Mouse (Mus musculus) embryonic facial prominence, embryonic 10.5 days (tissue): ENCODE results near the gene Sephs2. TPM values are rescaled to one million over a fixed set of nuclear protein-coding genes. Genes with fewer than 3 reads are reported as not detected.

ENCODE experiments used
- DNase-seq: peaks from one replicate; pipeline ENCODE4 v3.0.0-alpha.2; 2017; ENCODE audit warnings: low spot score
- H3K27ac ChIP-seq: fragments of 300-500 bp; sonication (generic); replicated peaks from 2 replicates; pipeline ENCODE4 v1.5.1; 2016; ENCODE audit warnings: mild to moderate bottlenecking
- H3K27me3 ChIP-seq: fragments of 300-500 bp; sonication (generic); replicated peaks from 2 replicates; pipeline ENCODE4 v1.6.1; 2016; ENCODE audit warnings: low read depth, mild to moderate bottlenecking; ENCODE audit not compliant: poor library complexity, severe bottlenecking
- H3K36me3 ChIP-seq: fragments of 300-500 bp; sonication (generic); replicated peaks from 2 replicates; pipeline ENCODE4 v1.6.1; 2016; ENCODE audit warnings: mild to moderate bottlenecking, moderate library complexity
- H3K4me1 ChIP-seq: fragments of 300-500 bp; sonication (generic); 2 replicates; pipeline ENCODE4 v1.6.1; 2016
- H3K4me3 ChIP-seq: fragments of 300-500 bp; sonication (generic); 2 replicates; pipeline ENCODE4 v1.5.1; 2016; ENCODE audit warnings: mild to moderate bottlenecking, moderate library complexity
- H3K9me3 ChIP-seq: fragments of 300-500 bp; sonication (generic); 2 replicates; pipeline ENCODE4 v1.6.1; 2016; ENCODE audit warnings: mild to moderate bottlenecking
- WGBS: fragments of 180-500 bp; shearing (Covaris S2); methylation state at CpG from one replicate; pipeline ENCODE4 v1.1.7; 2016; 5-methylcytosine and 5-hydroxymethylcytosine counted together
- polyA plus RNA-seq: library from polyadenylated mRNA; unstranded; fragments of >200 nt; fragmentation: Nextera tagmentation; extraction: Ambion mirVana; gene quantifications from 2 replicates; pipeline ENCODE4 v1.2.1, GENCODE M21; 2016

Sephs2 gene
- polyA plus RNA-seq, 1 experiment from 2014 or later, result 86.4 TPM

GRCm38 (mm10) chr7:127243870-127244657 lies 29.8 kb downstream of the Sephs2 start, which contains the start of gene Zfp771:
Zfp771 (plus strand) TSS chr7:127244274.
- peak within 1 kb of the TSS; percentile 91 for H3K4me3 ChIP-seq
- peak within 1 kb of the TSS; percentile 96 for H3K27ac ChIP-seq
- DNase-seq, result peak; percentile 97
- peaks cover 52% of the 10 kb centered on the region for H3K36me3 ChIP-seq
- H3K9me3 ChIP-seq, result peaks cover 4% of the 10 kb centered on the region; the same call in 1 of the 2 replicates
- WGBS, result 1% methylated on average over 56 of the region's 56 CpGs
- no peaks in the 10 kb centered on the region for H3K27me3 ChIP-seq
- peaks cover 27% of the 10 kb centered on the region for H3K4me1 ChIP-seq

GRCm38 (mm10) chr7:127243361-127243867 lies 30.4 kb downstream of the Sephs2 start:
- DNase-seq, result no peak
- peak overlapping the region; percentile 91 for H3K4me3 ChIP-seq
- H3K27ac ChIP-seq, result peak overlapping the region; percentile 96
- H3K36me3 ChIP-seq, result peaks cover 53% of the 10 kb centered on the region
- H3K27me3 ChIP-seq, result no peaks in the 10 kb centered on the region
- WGBS, result 39% methylated on average over 2 of the region's 2 CpGs
- peaks cover 4% of the 10 kb centered on the region; the same call in 1 of the 2 replicates for H3K9me3 ChIP-seq
- peaks cover 27% of the 10 kb centered on the region for H3K4me1 ChIP-seq

GRCm38 (mm10) chr7:127234777-127235176 lies 39.1 kb downstream of the Sephs2 start:
- Histone ChIP-seq H3K9me3 (peaks cover 27% of the 10 kb centered on the region), H3K36me3 (peaks cover 74% of the 10 kb centered on the region), H3K27ac (no peak overlapping the region; the same call in 1 of the 2 replicates), H3K27me3 (no peaks in the 10 kb centered on the region), H3K4me3 (peak overlapping the region; percentile 98), H3K4me1 (peaks cover 38% of the 10 kb centered on the region)
- no peak for DNase-seq
- 94% methylated on average over 2 of the region's 2 CpGs for WGBS

- Histone ChIP-seq H3K4me3 (peak overlapping the region; percentile 98), H3K4me1 (peaks cover 38% of the 10 kb centered on the region), H3K36me3 (peaks cover 74% of the 10 kb centered on the region), H3K9me3 (peaks cover 27% of the 10 kb centered on the region), H3K27ac (peak overlapping the region; percentile 100), H3K27me3 (no peaks in the 10 kb centered on the region)
- DNase-seq, result no peak
- 9% methylated on average over 9 of the region's 9 CpGs for WGBS
Measured at GRCm38 (mm10) chr7:127233765-127234164, 40.1 kb downstream of the Sephs2 start.

GRCm38 (mm10) chr7:127233368-127233749 lies 40.5 kb downstream of the Sephs2 start:
- DNase-seq, result no peak
- Histone ChIP-seq H3K36me3 (peaks cover 72% of the 10 kb centered on the region), H3K9me3 (peaks cover 27% of the 10 kb centered on the region), H3K27ac (peak overlapping the region; percentile 100), H3K27me3 (no peaks in the 10 kb centered on the region), H3K4me3 (peak overlapping the region; percentile 98), H3K4me1 (peaks cover 38% of the 10 kb centered on the region)
- WGBS, result 0% methylated on average over 27 of the region's 27 CpGs

- peaks cover 70% of the 10 kb centered on the region for H3K36me3 ChIP-seq
- peak; percentile 95 for DNase-seq
- no peaks in the 10 kb centered on the region for H3K27me3 ChIP-seq
- peak within 1 kb of the TSS; percentile 98 for H3K4me3 ChIP-seq
- H3K27ac ChIP-seq, result peak within 1 kb of the TSS; percentile 100
- H3K4me1 ChIP-seq, result peaks cover 38% of the 10 kb centered on the region
- H3K9me3 ChIP-seq, result peaks cover 27% of the 10 kb centered on the region
- WGBS, result under 1% methylated on average over 64 of the region's 64 CpGs
Measured at GRCm38 (mm10) chr7:127232622-127233367, 41.1 kb downstream of the Sephs2 start, which contains the start of the genes Zfp553 and Sept1. Zfp553 (plus strand) TSS chr7:127233061. Sept1 (minus strand) TSS chr7:127233130.

- H3K9me3 ChIP-seq, result peaks cover 23% of the 10 kb centered on the region
- DNase-seq, result no peak
- peaks cover 38% of the 10 kb centered on the region for H3K4me1 ChIP-seq
- H3K4me3 ChIP-seq, result peak overlapping the region; percentile 98
- no peaks in the 10 kb centered on the region for H3K27me3 ChIP-seq
- peak overlapping the region; percentile 100 for H3K27ac ChIP-seq
- 17% methylated on average over 20 of the region's 20 CpGs for WGBS
- peaks cover 70% of the 10 kb centered on the region for H3K36me3 ChIP-seq
Measured at GRCm38 (mm10) chr7:127231826-127232621, 41.8 kb downstream of the Sephs2 start.

GRCm38 (mm10) chr7:127231376-127231775 lies 42.5 kb downstream of the Sephs2 start:
- Histone ChIP-seq H3K27ac (peak overlapping the region; percentile 100), H3K9me3 (peaks cover 17% of the 10 kb centered on the region), H3K4me3 (peak overlapping the region; percentile 98), H3K4me1 (peaks cover 38% of the 10 kb centered on the region), H3K27me3 (no peaks in the 10 kb centered on the region), H3K36me3 (peaks cover 68% of the 10 kb centered on the region)
- DNase-seq, result no peak
- WGBS, result 86% methylated on average over 3 of the region's 3 CpGs

- Histone ChIP-seq H3K27me3 (no peaks in the 10 kb centered on the region), H3K4me3 (peak overlapping the region; percentile 9; the same call in 1 of the 2 replicates), H3K4me1 (peaks cover 26% of the 10 kb centered on the region), H3K9me3 (no peaks in the 10 kb centered on the region), H3K27ac (no peak overlapping the region), H3K36me3 (peaks cover 66% of the 10 kb centered on the region)
- DNase-seq, result peak; percentile 76
- 70% methylated on average over 4 of the region's 4 CpGs for WGBS
Measured at GRCm38 (mm10) chr7:127228615-127229303, 45.1 kb downstream of the Sephs2 start.

- H3K27ac ChIP-seq, result no peak overlapping the region; the same call in 1 of the 2 replicates
- H3K4me3 ChIP-seq, result no peak overlapping the region
- peaks cover 7% of the 10 kb centered on the region for H3K4me1 ChIP-seq
- peaks cover 74% of the 10 kb centered on the region for H3K36me3 ChIP-seq
- no peaks in the 10 kb centered on the region for H3K27me3 ChIP-seq
- no peaks in the 10 kb centered on the region for H3K9me3 ChIP-seq
- DNase-seq, result no peak
- 91% methylated on average over 11 of the region's 11 CpGs for WGBS
Measured at GRCm38 (mm10) chr7:127225147-127225995, 48.5 kb downstream of the Sephs2 start.

- no peaks in the 10 kb centered on the region for H3K27me3 ChIP-seq
- peaks cover 67% of the 10 kb centered on the region for H3K36me3 ChIP-seq
- H3K4me1 ChIP-seq, result no peaks in the 10 kb centered on the region
- 92% methylated on average over 6 of the region's 6 CpGs for WGBS
- no peak overlapping the region for H3K4me3 ChIP-seq
- DNase-seq, result no peak
- no peak overlapping the region for H3K27ac ChIP-seq
- H3K9me3 ChIP-seq, result no peaks in the 10 kb centered on the region
Measured at GRCm38 (mm10) chr7:127224616-127225015, 49.2 kb downstream of the Sephs2 start.
